Mouse (Mus musculus) MEL (cell line): Measurements from ENCODE around the gene Kif3a. TPM values are rescaled to one million over a fixed set of nuclear protein-coding genes. Genes with fewer than 3 reads are reported as not detected.

Source experiments
- DNase-seq: peaks from one replicate; pipeline ENCODE4 v3.0.0; 2011; ENCODE audit warnings: low read depth, low spot score
- H3K27ac ChIP-seq: 2 replicates; pipeline ENCODE4 v1.5.1; 2012; ENCODE audit warnings: low read depth, mild to moderate bottlenecking, control low read depth, low read length, moderate library complexity; ENCODE audit not compliant: control insufficient read depth
- H3K27me3 ChIP-seq, 2 experiments: fragments of 150-350 bp in 1 of 2; sonication (generic) in 1 of 2; 2 replicates each; pipeline ENCODE4 v1.6.1; 2012; ENCODE audit warnings: low read length in 2 of 2, mild to moderate bottlenecking in 2 of 2, improper control_type of control experiment in 1 of 2, moderate library complexity in 1 of 2; ENCODE audit not compliant: insufficient read depth in 2 of 2, control insufficient read depth in 1 of 2
- H3K36me3 ChIP-seq, 2 experiments: 2 replicates each; pipeline ENCODE4 v1.6.1; 2012 to 2014; ENCODE audit warnings: low read length in 2 of 2, improper control_type of control experiment in 1 of 2, inconsistent platforms in 1 of 2, mild to moderate bottlenecking in 1 of 2; ENCODE audit not compliant: insufficient read depth in 2 of 2, control insufficient read depth in 1 of 2
- H3K4me1 ChIP-seq, 2 experiments: fragments of 150-350 bp in 1 of 2; sonication (generic) in 1 of 2; 2 replicates each; pipeline ENCODE4 v1.6.1; 2012; ENCODE audit warnings: low read length in 2 of 2, improper control_type of control experiment in 1 of 2, mild to moderate bottlenecking in 1 of 2; ENCODE audit not compliant: insufficient read depth in 2 of 2, control insufficient read depth in 1 of 2
- H3K4me3 ChIP-seq, 2 experiments: fragments of 150-350 bp in 1 of 2; sonication (generic) in 1 of 2; 2 replicates each; pipeline ENCODE4 v1.5.1; 2012; ENCODE audit warnings: low read depth in 2 of 2, low read length in 2 of 2, mild to moderate bottlenecking in 2 of 2, moderate library complexity in 2 of 2, control low read depth in 1 of 2, improper control_type of control experiment in 1 of 2; ENCODE audit not compliant: control insufficient read depth in 1 of 2, insufficient read depth in 1 of 2
- H3K79me2 ChIP-seq: 2 replicates; pipeline ENCODE4 v1.6.1; 2012; ENCODE audit warnings: mild to moderate bottlenecking, low read length, moderate library complexity; ENCODE audit not compliant: control insufficient read depth, poor library complexity, insufficient read depth
- H3K9ac ChIP-seq: 2 replicates; pipeline ENCODE4 v1.6.1; 2012; ENCODE audit warnings: low read depth, mild to moderate bottlenecking, control low read depth, low read length, moderate library complexity; ENCODE audit not compliant: control insufficient read depth, poor library complexity, severe bottlenecking
- H3K9me3 ChIP-seq: fragments of 150-350 bp; sonication (generic); replicated peaks from 2 replicates; pipeline ENCODE4 v1.6.1; 2012; ENCODE audit warnings: mild to moderate bottlenecking, low read length, improper control_type of control experiment, moderate library complexity; ENCODE audit not compliant: insufficient read depth
- CHD2 ChIP-seq: IDR thresholded peaks from 2 replicates; pipeline ENCODE4 v1.6.1; 2011; ENCODE audit warnings: low read length, improper control_type of control experiment
- ELF1 ChIP-seq: IDR thresholded peaks from 2 replicates; pipeline ENCODE4 v1.6.1; 2014; ENCODE audit warnings: low read depth, mild to moderate bottlenecking, inconsistent platforms, low read length, improper control_type of control experiment, moderate library complexity
- EP300 ChIP-seq, 2 experiments: IDR thresholded peaks; 2 replicates each; pipeline ENCODE4 v1.6.1; 2011; ENCODE audit warnings: improper control_type of control experiment in 2 of 2, low read length in 2 of 2, low read depth in 1 of 2, mild to moderate bottlenecking in 1 of 2
- GATA1 ChIP-seq: IDR thresholded peaks from 2 replicates; pipeline ENCODE4 v1.6.1; 2011; ENCODE audit warnings: low read depth, low read length, improper control_type of control experiment
- JUND ChIP-seq: IDR thresholded peaks from 2 replicates; pipeline ENCODE4 v1.6.1; 2011; ENCODE audit warnings: low read depth, mild to moderate bottlenecking, improper control_type of control experiment, low read length
- KAT2A ChIP-seq: conservative IDR thresholded peaks from 2 replicates; pipeline ENCODE4 v1.6.1; 2012; ENCODE audit warnings: low read depth, low read length, improper control_type of control experiment, inconsistent platforms
- MAX ChIP-seq: IDR thresholded peaks from 2 replicates; pipeline ENCODE4 v1.6.1; 2011; ENCODE audit warnings: low read length, improper control_type of control experiment
- MXI1 ChIP-seq: IDR thresholded peaks from 2 replicates; pipeline ENCODE4 v1.6.1; 2011; ENCODE audit warnings: mild to moderate bottlenecking, low read depth, low read length, improper control_type of control experiment
- MYC ChIP-seq: IDR thresholded peaks from 2 replicates; pipeline ENCODE4 v1.6.1; 2011; ENCODE audit warnings: low read depth, mild to moderate bottlenecking, low read length, improper control_type of control experiment, moderate library complexity
- NELFE ChIP-seq: IDR thresholded peaks from 2 replicates; pipeline ENCODE4 v1.6.1; 2011; ENCODE audit warnings: low read depth, low read length, improper control_type of control experiment
- NRF1 ChIP-seq: IDR thresholded peaks from 2 replicates; pipeline ENCODE4 v1.6.1; 2014; ENCODE audit warnings: low read depth, mild to moderate bottlenecking, inconsistent platforms, low read length, improper control_type of control experiment, moderate library complexity; ENCODE audit not compliant: poor library complexity, insufficient read depth, severe bottlenecking
- POLR2AphosphoS2 ChIP-seq: IDR thresholded peaks from 2 replicates; pipeline ENCODE4 v1.6.1; 2011; ENCODE audit warnings: low read length, improper control_type of control experiment
- POLR2AphosphoS5 ChIP-seq: IDR thresholded peaks from 2 replicates; pipeline ENCODE4 v1.6.1; 2012; ENCODE audit warnings: low read depth, borderline replicate concordance, mild to moderate bottlenecking, inconsistent platforms, low read length, moderate library complexity, mixed read lengths
- RCOR1 ChIP-seq: IDR thresholded peaks from 2 replicates; pipeline ENCODE4 v1.6.1; 2012; ENCODE audit warnings: low read depth, mild to moderate bottlenecking, inconsistent platforms, low read length, improper control_type of control experiment
- SIN3A ChIP-seq: IDR thresholded peaks from 2 replicates; pipeline ENCODE4 v1.6.1; 2012; ENCODE audit warnings: low read length, improper control_type of control experiment, inconsistent platforms
- SMC3 ChIP-seq: IDR thresholded peaks from 2 replicates; pipeline ENCODE4 v1.6.1; 2011; ENCODE audit warnings: low read depth, low read length, improper control_type of control experiment
- UBTF ChIP-seq: IDR thresholded peaks from 2 replicates; pipeline ENCODE4 v1.6.1; 2012; ENCODE audit warnings: low read depth, mild to moderate bottlenecking, inconsistent platforms, low read length, improper control_type of control experiment, moderate library complexity, borderline replicate concordance; ENCODE audit not compliant: insufficient read depth
- USF1 ChIP-seq: IDR thresholded peaks from 2 replicates; pipeline ENCODE4 v1.6.1; 2014; ENCODE audit warnings: low read depth, mild to moderate bottlenecking, inconsistent platforms, low read length, improper control_type of control experiment, moderate library complexity
- ZKSCAN1 ChIP-seq: IDR thresholded peaks from 2 replicates; pipeline ENCODE4 v1.6.1; 2012; ENCODE audit warnings: low read depth, mild to moderate bottlenecking, inconsistent platforms, low read length, improper control_type of control experiment, moderate library complexity
- ZNF384 ChIP-seq: IDR thresholded peaks from 2 replicates; pipeline ENCODE4 v1.6.1; 2012; ENCODE audit warnings: low read depth, mild to moderate bottlenecking, inconsistent platforms, low read length, improper control_type of control experiment
- polyA plus RNA-seq, 2 experiments: library from polyadenylated mRNA; stranded (reverse) in 1 of 2; unstranded in 1 of 2; fragments of >175 nt in 1 of 2; fragments of >200 nt in 1 of 2; gene quantifications; 2 replicates each; pipeline versions ENCODE4 v1.2.1 to v1.2.4; 2012; ENCODE audit warnings: low replicate concordance in 2 of 2, low read depth in 1 of 2; ENCODE audit not compliant: insufficient read length in 2 of 2, insufficient read depth in 1 of 2, missing spikeins in 1 of 2
- total RNA-seq: library from RNA; depleted of rRNA; stranded (reverse); fragments of 300-350 nt; gene quantifications from 2 replicates; pipeline ENCODE4 v1.2.3, GENCODE M21; 2012

The Kif3a gene
- total and polyA plus RNA-seq, 3 experiments: 13.6 to 88.3 (median 17.1) TPM

GRCm38 (mm10) chr11:53635590-53636182, 68.5 kb downstream of the Kif3a start:
- peak overlapping the region; percentile 36 to 67 for H3K4me3 ChIP-seq
- peaks cover 26 to 34% of the 10 kb centered on the region in 2 experiments for H3K4me1 ChIP-seq
- no peak for DNase-seq
- H3K79me2 ChIP-seq: no peaks in the 10 kb centered on the region
- H3K36me3 ChIP-seq: peaks cover 0 to 25% of the 10 kb centered on the region in 2 experiments; a peak in 2 of 4 replicates
- no peaks in the 10 kb centered on the region for H3K27me3 ChIP-seq
- H3K27ac ChIP-seq: no peak overlapping the region
- H3K9ac ChIP-seq: peak overlapping the region; percentile 39
- no peaks in the 10 kb centered on the region for H3K9me3 ChIP-seq
- TF ChIP-seq UBTF (no peak), EP300 (IDR thresholded peaks at IDR 0.05; ENCODE audit: low read depth in 1 of 2, low read length in 2 of 2) (0 out of 4 replicates have a peak, but pooled peaks of 1 of the 2 experiments have one; percentile 6), NELFE (0 out of 2 replicates have a peak, but pooled peaks have one; percentile 24), MAX (no peak)

GRCm38 (mm10) chr11:53636183-53636646, 69.0 kb downstream of the Kif3a start:
- no peaks in the 10 kb centered on the region for H3K9me3 ChIP-seq
- H3K9ac ChIP-seq: peak overlapping the region; percentile 39
- no peaks in the 10 kb centered on the region for H3K79me2 ChIP-seq
- peaks cover 26 to 36% of the 10 kb centered on the region in 2 experiments for H3K4me1 ChIP-seq
- no peak for TF ChIP-seq POLR2AphosphoS5
- peak; percentile 2; the same call in 1 of the 2 replicates for TF ChIP-seq SMC3
- TF ChIP-seq RCOR1: 0 out of 2 replicates have a peak, but pooled peaks have one; percentile 1
- TF ChIP-seq GATA1: peak; percentile 39; the same call in 1 of the 2 replicates
- TF ChIP-seq SIN3A: peak; percentile 21; the same call in 1 of the 2 replicates
- no peak for TF ChIP-seq NRF1
- peak in 1 of 2 experiments; percentile 42; a peak in 1 of 4 replicates for TF ChIP-seq EP300 (IDR thresholded peaks at IDR 0.05; ENCODE audit: low read depth in 1 of 2, low read length in 2 of 2)
- H3K36me3 ChIP-seq: peaks cover 0 to 25% of the 10 kb centered on the region in 2 experiments; a peak in 2 of 4 replicates
- no peak overlapping the region for H3K27ac ChIP-seq
- no peaks in the 10 kb centered on the region for H3K27me3 ChIP-seq
- no peak for DNase-seq
- H3K4me3 ChIP-seq: peak overlapping the region; percentile 36 to 67

GRCm38 (mm10) chr11:53637046-53637802, 70.0 kb downstream of the Kif3a start:
- Histone ChIP-seq H3K27me3 (no peaks in the 10 kb centered on the region), H3K27ac (no peak overlapping the region)
- TF ChIP-seq NRF1: no peak
- no peak for TF ChIP-seq ZNF384
- TF ChIP-seq MXI1: no peak
- TF ChIP-seq POLR2AphosphoS2: no peak
- no peak for TF ChIP-seq USF1
- TF ChIP-seq KAT2A: no peak
- no peak for TF ChIP-seq POLR2AphosphoS5
- TF ChIP-seq MYC: no peak
- no peak for TF ChIP-seq JUND
- no peak for TF ChIP-seq NELFE
- no peak for TF ChIP-seq ZKSCAN1
- no peak for TF ChIP-seq MAX
- TF ChIP-seq CHD2: no peak
- no peak for TF ChIP-seq ELF1
- TF ChIP-seq, all 39 proteins: peak for 0
- Histone ChIP-seq H3K36me3 (peaks cover 0 to 25% of the 10 kb centered on the region in 2 experiments; a peak in 2 of 4 replicates), H3K9me3 (no peaks in the 10 kb centered on the region), H3K79me2 (no peaks in the 10 kb centered on the region), H3K4me3 (no peak overlapping the region), H3K9ac (no peak overlapping the region), H3K4me1 (peaks cover 26 to 36% of the 10 kb centered on the region in 2 experiments)
- DNase-seq: no peak
